Mouse (Mus musculus): ENCODE measurements at regions not wholly inside any gene's neighbourhood (a gene's known extent, or its start where the extent isn't known, plus 50 kb on each side); places are given as distances from the start of the nearest gene placed in this dataset.
"Not testable (repeated sequence)": the region's sequence is repeated elsewhere in the genome, so short reads cannot be mapped to it uniquely, and the experiment has no call there.

DNA sequence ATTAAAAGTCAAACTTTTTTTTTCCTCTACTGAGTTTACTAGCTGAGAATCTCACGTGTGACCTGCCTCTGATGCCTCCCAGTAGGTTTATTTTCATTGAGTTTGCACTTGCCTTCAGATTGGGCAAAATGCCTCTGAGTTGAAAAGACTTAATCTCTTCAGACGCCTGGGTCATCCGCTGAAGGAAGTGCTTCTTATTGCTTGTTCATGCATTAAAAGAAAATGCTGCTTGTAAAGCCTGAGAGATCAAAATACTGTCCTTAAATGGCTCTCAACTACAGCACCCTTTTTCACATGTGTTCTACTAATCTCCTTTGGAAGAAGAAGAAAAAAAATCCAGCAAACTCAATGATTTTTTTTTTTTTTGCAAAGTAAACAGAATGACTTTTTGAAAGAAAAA is 351.5 kb downstream of the Kcnh5 start:
- ATAC-seq = no peak
- DNase-seq = no peak
- no peak overlapping the region for H3K4me2 ChIP-seq (ENCODE audit: low read depth)

DNA sequence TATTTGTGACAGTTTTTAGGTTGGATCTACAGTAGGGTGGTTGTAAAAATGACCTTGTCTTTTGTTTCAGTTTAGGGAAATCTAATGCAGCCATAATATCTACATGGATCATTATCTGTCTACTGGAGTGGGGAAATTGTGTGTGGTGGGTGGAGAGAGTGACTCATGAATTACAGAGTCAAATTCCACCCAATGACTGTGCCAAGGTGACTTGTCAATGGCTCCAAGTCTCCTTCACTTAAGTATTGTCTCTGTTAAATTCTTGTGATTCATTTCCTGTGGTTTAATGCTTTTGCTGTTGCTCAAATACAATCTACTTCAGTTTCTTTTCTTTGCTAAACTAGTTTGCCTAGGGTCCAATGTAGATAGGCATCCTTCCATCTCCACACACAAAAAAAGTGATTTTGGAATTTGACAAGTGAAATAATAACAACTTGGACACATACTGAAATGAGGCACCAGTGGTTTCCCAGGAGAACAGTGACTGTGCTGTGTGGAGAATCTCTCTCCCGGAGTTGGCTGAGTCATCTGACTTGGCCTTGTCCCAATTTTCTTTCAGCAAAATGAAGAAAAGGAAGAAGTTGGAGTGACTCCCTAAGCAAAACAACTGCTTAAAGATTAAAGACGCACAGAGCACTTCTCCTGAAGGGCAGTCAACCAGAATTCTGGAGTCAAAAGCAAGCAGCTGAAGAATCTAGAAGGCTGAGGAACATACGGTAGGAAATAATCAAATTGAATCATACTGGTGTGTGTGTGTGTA is 352.2 kb downstream of the Kcnh5 start:
- TF ChIP-seq CTCF (IDR thresholded peaks at IDR 0.05; ENCODE audit: low read depth) = no peak
- Histone ChIP-seq H3K27ac (ENCODE audit: low read depth, low read length) (no peak overlapping the region), H3K4me2 (ENCODE audit: low read depth) (no peak overlapping the region), H3K9me3 (ENCODE audit: low read length) (no peaks in the 10 kb centered on the region), H3K4me1 (ENCODE audit: insufficient read depth) (no peaks in the 10 kb centered on the region), H3K9ac (no peak overlapping the region), H3K36me3 (ENCODE audit: insufficient read depth) (no peaks in the 10 kb centered on the region), H3K4me3 (ENCODE audit: low read depth, low read length) (no peak overlapping the region), H3K27me3 (ENCODE audit: insufficient read depth, low read length) (no peaks in the 10 kb centered on the region)
- WGBS = 14% methylated on average over 3 of the region's 3 CpGs
- ATAC-seq (0 out of 2 replicates have a peak, but pooled peaks have one; percentile 36), DNase-seq (peak; percentile 42)

More for the DNA sequence above, 351.5 kb downstream of the Kcnh5 start:
- H3K27ac ChIP-seq (ENCODE audit: low read depth, low read length) = no peak overlapping the region
- H3K9me3 ChIP-seq (ENCODE audit: low read length) = no peaks in the 10 kb centered on the region
- no peaks in the 10 kb centered on the region for H3K27me3 ChIP-seq (ENCODE audit: insufficient read depth, low read length)
- H3K9ac ChIP-seq = no peak overlapping the region
- no peak overlapping the region for H3K4me3 ChIP-seq (ENCODE audit: low read depth, low read length)
- no peak for TF ChIP-seq CTCF (IDR thresholded peaks at IDR 0.05; ENCODE audit: low read depth)
- WGBS = 8% methylated on average over 3 of the region's 3 CpGs
- no peaks in the 10 kb centered on the region for H3K4me1 ChIP-seq (ENCODE audit: insufficient read depth)
- no peaks in the 10 kb centered on the region for H3K36me3 ChIP-seq (ENCODE audit: insufficient read depth)

DNA sequence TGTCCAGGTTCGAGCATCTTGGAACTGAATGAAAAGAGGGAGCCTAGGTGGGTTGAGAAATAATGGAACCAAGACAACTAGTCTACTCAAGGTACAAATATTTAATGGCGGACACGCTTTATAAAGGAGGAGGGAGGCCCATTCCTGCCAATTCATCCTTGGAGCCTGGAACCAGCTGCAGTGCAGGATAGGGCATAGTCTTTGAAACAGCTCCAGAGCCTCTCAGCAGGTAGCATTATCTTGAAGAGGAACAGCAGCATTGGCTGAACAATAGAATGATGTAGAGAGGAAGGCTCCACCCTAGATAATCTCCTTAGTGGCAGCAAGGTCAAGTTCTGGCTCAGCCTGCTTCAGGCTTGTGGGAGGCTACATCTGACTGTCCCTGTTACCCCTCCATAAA is 361.0 kb downstream of the Kcnh5 start:
- not testable (repeated sequence) for H3K27me3 ChIP-seq (ENCODE audit: insufficient read depth, low read length); H3K9ac ChIP-seq; DNase-seq; H3K27ac ChIP-seq (ENCODE audit: low read depth, low read length); ATAC-seq; H3K9me3 ChIP-seq (ENCODE audit: low read length); H3K4me3 ChIP-seq (ENCODE audit: low read depth, low read length); H3K4me1 ChIP-seq (ENCODE audit: insufficient read depth); H3K36me3 ChIP-seq (ENCODE audit: insufficient read depth); H3K4me2 ChIP-seq (ENCODE audit: low read depth)
- 89% methylated on average over 3 of the region's 3 CpGs for WGBS

DNA sequence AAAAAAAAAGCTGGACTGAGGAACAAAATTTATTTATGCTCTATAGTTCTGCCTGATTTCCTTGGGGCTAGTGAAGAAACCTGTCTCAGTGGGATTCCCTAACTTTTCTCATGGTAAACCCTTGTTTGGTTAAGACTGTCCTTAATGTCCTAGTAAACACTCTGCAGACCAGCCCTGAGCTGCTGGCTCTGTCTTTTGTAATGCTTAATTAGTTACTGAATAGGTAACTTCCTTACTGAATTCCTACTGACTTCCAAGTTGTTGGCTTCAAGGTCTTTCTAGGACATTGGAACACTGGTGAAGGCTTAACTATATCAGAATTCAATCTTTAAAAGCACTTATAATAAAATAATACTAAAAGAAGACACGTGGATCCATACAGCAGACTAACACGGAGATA is 368.6 kb downstream of the Kcnh5 start:
- H3K36me3 ChIP-seq (ENCODE audit: insufficient read depth); ATAC-seq; DNase-seq; H3K27ac ChIP-seq (ENCODE audit: low read depth, low read length); H3K9ac ChIP-seq; H3K4me3 ChIP-seq (ENCODE audit: low read depth, low read length); H3K4me2 ChIP-seq (ENCODE audit: low read depth); H3K27me3 ChIP-seq (ENCODE audit: insufficient read depth, low read length); H3K4me1 ChIP-seq (ENCODE audit: insufficient read depth); H3K9me3 ChIP-seq (ENCODE audit: low read length): not testable (repeated sequence)
- WGBS = 87% methylated on average over 2 of the region's 2 CpGs

GRCm38 (mm10) chr12:74807926-74808325 is 369.2 kb downstream of the Kcnh5 start:
- H3K4me1 ChIP-seq (ENCODE audit: insufficient read depth); H3K9ac ChIP-seq; DNase-seq; ATAC-seq; H3K4me3 ChIP-seq (ENCODE audit: low read depth, low read length); H3K27ac ChIP-seq (ENCODE audit: low read depth, low read length); H3K9me3 ChIP-seq (ENCODE audit: low read length); H3K27me3 ChIP-seq (ENCODE audit: insufficient read depth, low read length); H3K36me3 ChIP-seq (ENCODE audit: insufficient read depth); H3K4me2 ChIP-seq (ENCODE audit: low read depth): not testable (repeated sequence)
- WGBS = 97% methylated on average over 15 of the region's 15 CpGs

- DNase-seq = peak; percentile 30
- Histone ChIP-seq H3K4me3 (ENCODE audit: low read depth, low read length) (no peak overlapping the region), H3K4me2 (ENCODE audit: low read depth) (no peak overlapping the region), H3K36me3 (ENCODE audit: insufficient read depth) (no peaks in the 10 kb centered on the region), H3K27ac (ENCODE audit: low read depth, low read length) (no peak overlapping the region), H3K9ac (no peak overlapping the region), H3K27me3 (ENCODE audit: insufficient read depth, low read length) (no peaks in the 10 kb centered on the region), H3K9me3 (ENCODE audit: low read length) (0 out of 2 replicates have a peak, but pooled peaks cover 2% of the 10 kb centered on the region), H3K4me1 (ENCODE audit: insufficient read depth) (no peaks in the 10 kb centered on the region)
- no peak for TF ChIP-seq CTCF (IDR thresholded peaks at IDR 0.05; ENCODE audit: low read depth)
- no peak; the same call in 1 of the 2 replicates for ATAC-seq
- 73% methylated on average over 13 of the region's 13 CpGs for WGBS
Measured at GRCm38 (mm10) chr12:74803740-74804512, 373.2 kb downstream of the Kcnh5 start.

- Histone ChIP-seq H3K27ac (ENCODE audit: low read depth, low read length) (no peak overlapping the region), H3K4me1 (ENCODE audit: insufficient read depth) (no peaks in the 10 kb centered on the region), H3K27me3 (ENCODE audit: insufficient read depth, low read length) (no peaks in the 10 kb centered on the region), H3K9ac (no peak overlapping the region), H3K4me3 (ENCODE audit: low read depth, low read length) (no peak overlapping the region), H3K36me3 (ENCODE audit: insufficient read depth) (no peaks in the 10 kb centered on the region), H3K4me2 (ENCODE audit: low read depth) (no peak overlapping the region), H3K9me3 (ENCODE audit: low read length) (no peaks in the 10 kb centered on the region)
- DNase-seq (peak; percentile 35), ATAC-seq (no peak)
- no peak for TF ChIP-seq CTCF (IDR thresholded peaks at IDR 0.05; ENCODE audit: low read depth)
- 63% methylated on average over 3 of the region's 3 CpGs for WGBS
Measured at GRCm38 (mm10) chr12:74792036-74792435, 385.1 kb downstream of the Kcnh5 start.
